Mouse (Mus musculus): ENCODE data around the gene Tfeb. TPM values are rescaled to one million over a fixed set of nuclear protein-coding genes. Genes with fewer than 3 reads are reported as not detected.

Gene Tfeb
- polyA plus RNA-seq, 1 experiment from 2014 or later, result 30.7 TPM

DNA sequence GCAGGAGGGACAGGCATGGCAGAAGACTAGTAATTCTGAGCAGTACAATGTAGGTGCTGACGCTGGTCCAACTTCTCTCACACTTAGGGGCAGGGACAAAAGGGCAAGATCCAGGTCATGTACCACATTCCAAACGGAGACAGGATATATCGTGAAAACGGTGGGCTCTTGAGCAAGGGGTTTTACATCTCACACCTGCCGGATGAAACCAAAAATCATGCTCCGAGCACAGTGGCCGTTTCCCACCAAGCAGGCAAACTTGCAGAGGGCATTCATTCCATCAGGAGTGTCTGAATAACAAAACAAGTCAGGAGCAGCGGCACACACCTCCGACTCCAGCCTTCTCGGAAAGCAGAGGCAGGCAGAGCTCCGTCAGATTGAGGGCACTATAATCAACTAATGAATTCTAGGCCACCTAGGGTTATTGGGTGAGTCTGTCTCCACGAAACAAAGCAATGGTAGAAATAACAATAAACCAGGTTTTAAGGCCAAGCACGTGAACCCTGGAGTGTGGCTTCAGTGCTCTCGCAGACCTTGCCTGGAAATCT, 1.2 kb upstream of the Tfeb start:
- Histone ChIP-seq H3K4me2 (ENCODE audit: low read depth, low read length) (no peak overlapping the region), H3K36me3 (ENCODE audit: control insufficient read depth, insufficient read depth, low read length) (no peaks in the 10 kb centered on the region), H3K27ac (ENCODE audit: low read length) (no peak overlapping the region), H3K27me3 (replicated peaks; ENCODE audit: control insufficient read depth, insufficient read depth, low read length) (no peaks in the 10 kb centered on the region), H3K9ac (ENCODE audit: low read depth, low read length) (no peak overlapping the region), H3K4me1 (ENCODE audit: control insufficient read depth, insufficient read depth, low read length) (peaks cover 15% of the 10 kb centered on the region), H3K4me3 (ENCODE audit: low read length) (no peak overlapping the region), H3K9me3 (ENCODE audit: control insufficient read depth, low read length) (no peaks in the 10 kb centered on the region)
- no peak for ATAC-seq
- WGBS, result 76% methylated on average over 14 of the region's 14 CpGs

DNA sequence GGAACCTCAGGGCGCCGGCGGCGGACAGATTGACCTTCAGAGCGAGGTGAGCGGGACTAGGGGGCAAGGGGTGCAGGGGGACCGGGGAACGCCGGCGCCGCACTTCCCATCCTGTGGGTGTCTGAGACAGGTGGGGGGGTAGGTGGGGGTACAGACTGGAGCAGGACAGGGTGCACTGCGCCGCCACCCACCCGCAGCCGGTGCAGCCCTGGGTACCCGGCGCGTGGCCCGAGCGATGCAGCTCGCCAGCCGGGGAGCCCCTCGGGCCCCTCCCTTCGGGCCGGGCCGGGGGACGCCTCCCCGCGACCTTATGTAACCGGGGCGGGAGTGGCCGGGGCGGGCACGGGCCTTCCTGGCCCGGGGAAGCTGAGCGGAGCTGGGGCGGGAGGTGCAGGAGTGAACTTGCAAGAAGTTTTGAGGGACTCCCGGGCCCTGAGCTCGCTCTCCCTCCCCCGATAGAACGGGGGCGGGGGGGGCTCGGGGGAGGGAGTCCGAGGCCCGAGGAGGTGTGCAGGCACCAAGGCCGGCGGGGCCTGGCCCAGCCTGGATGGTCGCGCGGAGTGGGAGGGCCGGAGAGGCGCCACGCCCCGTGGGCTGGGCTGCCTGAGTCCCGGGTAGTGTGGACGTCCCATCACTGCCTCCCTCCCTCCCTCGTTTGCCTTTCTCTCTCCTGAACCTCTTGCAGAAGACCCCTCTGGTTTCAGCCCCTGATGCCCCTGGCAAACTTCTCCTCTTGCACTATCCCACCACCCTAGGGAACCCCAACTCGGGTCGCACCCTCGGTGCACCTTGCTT, 638 bp downstream of the Tfeb start:
- H3K9ac ChIP-seq (ENCODE audit: low read depth, low read length), result peak overlapping the region; percentile 80
- peak overlapping the region; percentile 77 for H3K4me3 ChIP-seq (ENCODE audit: low read length)
- no peaks in the 10 kb centered on the region for H3K9me3 ChIP-seq (ENCODE audit: control insufficient read depth, low read length)
- H3K36me3 ChIP-seq (ENCODE audit: control insufficient read depth, insufficient read depth, low read length), result no peaks in the 10 kb centered on the region
- H3K4me1 ChIP-seq (ENCODE audit: control insufficient read depth, insufficient read depth, low read length), result peaks cover 24% of the 10 kb centered on the region
- peak overlapping the region; percentile 94 for H3K4me2 ChIP-seq (ENCODE audit: low read depth, low read length)
- no peaks in the 10 kb centered on the region for H3K27me3 ChIP-seq (replicated peaks; ENCODE audit: control insufficient read depth, insufficient read depth, low read length)
- WGBS, result 1% methylated on average over 49 of the region's 60 CpGs
- ATAC-seq, result peak; percentile 87
- peak overlapping the region; percentile 94 for H3K27ac ChIP-seq (ENCODE audit: low read length)

DNA sequence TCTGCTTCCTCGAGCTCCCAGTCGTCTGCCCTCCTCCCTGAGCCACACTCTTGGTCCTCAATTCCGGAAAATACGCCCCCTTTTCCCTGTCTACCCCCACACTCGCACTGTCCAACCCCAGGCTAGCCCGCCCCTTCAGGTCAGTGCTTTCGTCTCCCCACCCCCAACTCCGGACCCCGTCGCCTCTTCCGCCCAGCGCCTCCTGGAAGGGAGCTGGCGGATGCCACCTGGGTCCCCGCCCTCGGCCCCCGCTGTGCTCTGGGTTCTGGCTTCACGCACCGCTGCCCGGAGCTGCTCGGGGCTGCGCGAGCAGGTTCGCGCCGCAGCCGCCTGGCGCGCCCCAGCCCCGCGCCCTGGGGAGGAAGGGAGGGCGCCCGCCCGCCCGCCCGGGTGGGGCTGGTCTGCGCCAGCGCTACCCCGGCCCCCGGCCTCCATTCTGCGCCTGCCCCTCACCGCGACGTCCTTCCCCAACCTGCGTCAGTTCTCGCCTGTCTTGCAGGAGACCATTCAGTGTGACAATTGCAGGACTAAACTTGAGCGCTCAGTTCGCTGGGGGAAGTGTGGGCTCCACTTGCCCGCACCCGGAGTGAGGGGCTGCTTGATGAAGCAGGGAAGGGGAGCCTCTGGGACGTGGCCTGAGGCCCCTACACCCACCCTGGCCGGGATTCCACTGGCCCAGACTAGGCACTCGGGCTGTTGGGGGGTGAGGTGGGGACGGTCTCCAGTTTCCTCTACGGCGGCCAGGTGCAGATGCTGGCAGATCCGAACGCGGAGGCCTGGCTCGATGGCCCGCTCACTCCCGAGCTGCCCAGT, 1.4 kb downstream of the Tfeb start:
- Histone ChIP-seq H3K4me1 (ENCODE audit: control insufficient read depth, insufficient read depth, low read length) (peaks cover 26% of the 10 kb centered on the region), H3K4me2 (ENCODE audit: low read depth, low read length) (peak overlapping the region; percentile 94), H3K36me3 (ENCODE audit: control insufficient read depth, insufficient read depth, low read length) (no peaks in the 10 kb centered on the region), H3K9me3 (ENCODE audit: control insufficient read depth, low read length) (no peaks in the 10 kb centered on the region), H3K27ac (ENCODE audit: low read length) (peak overlapping the region; percentile 94), H3K27me3 (replicated peaks; ENCODE audit: control insufficient read depth, insufficient read depth, low read length) (no peaks in the 10 kb centered on the region), H3K9ac (ENCODE audit: low read depth, low read length) (peak overlapping the region; percentile 80), H3K4me3 (ENCODE audit: low read length) (peak overlapping the region; percentile 77)
- under 1% methylated on average over 53 of the region's 61 CpGs for WGBS
- ATAC-seq, result peak; percentile 43

DNA sequence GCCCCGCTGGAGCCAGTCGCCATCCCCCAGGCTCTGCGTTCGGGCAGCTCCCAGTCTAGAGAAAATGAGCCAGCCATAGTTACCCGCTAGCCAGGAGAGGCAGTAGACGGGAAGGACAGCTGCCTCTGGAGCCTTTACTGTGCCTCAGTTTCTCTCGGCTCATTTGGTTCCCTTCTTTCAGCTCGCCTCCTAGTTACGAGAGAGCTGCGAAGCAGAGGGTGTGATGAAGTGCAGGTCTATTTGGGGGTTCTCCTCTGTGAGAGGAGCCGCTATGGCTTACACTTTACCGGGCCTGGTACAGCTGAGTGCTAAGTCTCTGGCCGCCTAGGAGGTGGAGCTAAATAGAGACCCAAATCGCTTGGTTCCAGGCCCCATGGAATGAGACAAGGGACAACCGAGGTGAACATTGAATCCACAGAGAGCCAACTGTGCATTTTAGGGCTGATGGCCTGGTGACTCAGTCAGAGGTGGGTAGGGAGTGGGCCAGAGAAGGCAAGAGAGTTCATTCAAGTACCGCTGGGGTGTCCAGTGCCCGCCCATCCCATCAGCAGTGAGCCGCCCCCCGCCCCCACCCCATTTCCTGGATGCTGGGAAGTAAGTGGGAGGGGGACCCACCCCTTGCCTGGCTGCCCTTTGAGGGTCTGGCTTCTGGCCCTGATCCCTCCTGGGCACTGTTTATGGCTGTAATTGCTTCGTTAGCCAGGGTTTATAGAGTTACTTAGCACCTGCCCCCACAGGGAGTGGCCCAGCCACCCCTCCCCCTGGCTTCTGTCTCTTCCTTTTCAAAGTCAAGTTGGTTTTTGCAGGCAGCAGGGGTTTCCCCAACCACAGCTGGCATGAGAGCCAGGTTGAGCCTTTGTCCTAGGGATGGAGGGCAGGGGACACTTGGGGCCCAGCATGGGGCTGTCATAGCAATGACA, 2.3 kb downstream of the Tfeb start:
- 10% methylated on average over 20 of the region's 20 CpGs for WGBS
- Histone ChIP-seq H3K9me3 (ENCODE audit: control insufficient read depth, low read length) (no peaks in the 10 kb centered on the region), H3K4me1 (ENCODE audit: control insufficient read depth, insufficient read depth, low read length) (peaks cover 28% of the 10 kb centered on the region), H3K27me3 (replicated peaks; ENCODE audit: control insufficient read depth, insufficient read depth, low read length) (no peaks in the 10 kb centered on the region), H3K4me2 (ENCODE audit: low read depth, low read length) (peak overlapping the region; percentile 94), H3K4me3 (ENCODE audit: low read length) (peak overlapping the region; percentile 77), H3K36me3 (ENCODE audit: control insufficient read depth, insufficient read depth, low read length) (no peaks in the 10 kb centered on the region), H3K9ac (ENCODE audit: low read depth, low read length) (peak overlapping the region; percentile 80), H3K27ac (ENCODE audit: low read length) (peak overlapping the region; percentile 94)
- peak; percentile 45 for ATAC-seq

GRCm38 (mm10) chr17:47740186-47740585, 3.4 kb downstream of the Tfeb start:
- Histone ChIP-seq H3K9me3 (ENCODE audit: control insufficient read depth, low read length) (no peaks in the 10 kb centered on the region), H3K4me3 (ENCODE audit: low read length) (no peak overlapping the region), H3K27me3 (replicated peaks; ENCODE audit: control insufficient read depth, insufficient read depth, low read length) (no peaks in the 10 kb centered on the region), H3K36me3 (ENCODE audit: control insufficient read depth, insufficient read depth, low read length) (no peaks in the 10 kb centered on the region), H3K4me2 (ENCODE audit: low read depth, low read length) (no peak overlapping the region), H3K4me1 (ENCODE audit: control insufficient read depth, insufficient read depth, low read length) (peaks cover 28% of the 10 kb centered on the region), H3K27ac (ENCODE audit: low read length) (peak overlapping the region; percentile 94), H3K9ac (ENCODE audit: low read depth, low read length) (no peak overlapping the region)
- WGBS, result 71% methylated on average over 2 of the region's 2 CpGs
- no peak for ATAC-seq

DNA sequence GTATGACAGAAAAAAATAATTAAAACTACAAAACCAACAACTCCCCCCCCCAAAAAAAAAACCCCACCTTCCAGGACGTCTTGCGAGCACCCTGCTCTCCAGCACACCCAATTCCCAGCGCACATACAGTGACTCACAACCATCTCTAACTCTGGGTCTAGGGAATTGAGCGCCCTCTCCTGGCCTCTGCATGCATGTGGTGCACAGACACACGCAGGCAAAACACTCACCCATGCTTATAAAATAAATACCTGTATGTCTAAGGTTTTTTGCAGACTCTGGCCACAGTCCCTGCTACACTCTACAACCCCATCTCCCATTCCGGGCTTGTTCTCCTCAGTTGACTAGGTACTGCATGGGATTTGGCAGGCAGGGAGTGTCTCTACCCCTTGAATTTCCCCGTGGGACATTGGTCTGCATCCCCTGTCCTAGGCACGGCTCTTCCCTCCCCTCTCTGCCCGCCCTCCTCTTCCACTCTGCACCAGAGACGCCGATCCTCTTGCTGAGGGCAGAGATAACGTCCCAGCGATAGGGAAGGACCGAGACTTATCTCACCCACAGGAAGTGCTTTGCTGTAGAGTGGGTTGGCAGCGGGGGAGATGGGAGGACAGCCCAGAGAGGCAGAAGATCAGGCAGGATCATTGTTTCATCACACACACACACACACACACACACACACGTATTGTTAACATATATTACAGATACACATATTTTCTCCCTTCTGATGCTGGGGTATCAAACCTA, 6.3 kb downstream of the Tfeb start:
- Histone ChIP-seq H3K36me3 (ENCODE audit: control insufficient read depth, insufficient read depth, low read length) (no peaks in the 10 kb centered on the region), H3K4me1 (ENCODE audit: control insufficient read depth, insufficient read depth, low read length) (peaks cover 32% of the 10 kb centered on the region), H3K9ac (ENCODE audit: low read depth, low read length) (no peak overlapping the region), H3K27ac (ENCODE audit: low read length) (no peak overlapping the region), H3K9me3 (ENCODE audit: control insufficient read depth, low read length) (no peaks in the 10 kb centered on the region), H3K27me3 (replicated peaks; ENCODE audit: control insufficient read depth, insufficient read depth, low read length) (no peaks in the 10 kb centered on the region), H3K4me2 (ENCODE audit: low read depth, low read length) (no peak overlapping the region), H3K4me3 (ENCODE audit: low read length) (no peak overlapping the region)
- WGBS, result 35% methylated on average over 16 of the region's 16 CpGs
- ATAC-seq, result no peak

DNA sequence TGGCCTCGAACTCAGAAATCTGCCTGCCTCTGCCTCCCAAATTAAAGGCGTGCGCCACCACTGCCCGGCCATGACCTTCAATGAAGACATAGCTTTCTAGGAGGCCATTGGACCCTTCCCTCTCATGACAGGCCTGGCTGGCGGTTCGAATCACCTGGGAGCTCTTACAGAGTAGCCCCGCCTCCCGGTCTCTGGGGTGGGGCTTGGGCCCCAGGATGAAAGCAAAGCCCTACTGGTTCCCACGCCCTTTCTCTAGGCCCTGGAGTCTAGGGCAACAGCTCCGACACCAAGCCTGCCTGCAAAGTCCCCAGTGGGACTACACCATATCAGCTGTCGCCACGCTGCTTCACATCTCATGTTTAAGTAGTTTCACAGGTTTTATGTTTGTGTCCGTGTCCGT, 7.3 kb downstream of the Tfeb start:
- Histone ChIP-seq H3K9ac (ENCODE audit: low read depth, low read length) (no peak overlapping the region), H3K9me3 (ENCODE audit: control insufficient read depth, low read length) (no peaks in the 10 kb centered on the region), H3K4me1 (ENCODE audit: control insufficient read depth, insufficient read depth, low read length) (peaks cover 34% of the 10 kb centered on the region), H3K4me3 (ENCODE audit: low read length) (no peak overlapping the region), H3K4me2 (ENCODE audit: low read depth, low read length) (no peak overlapping the region), H3K27ac (ENCODE audit: low read length) (no peak overlapping the region), H3K36me3 (ENCODE audit: control insufficient read depth, insufficient read depth, low read length) (no peaks in the 10 kb centered on the region), H3K27me3 (replicated peaks; ENCODE audit: control insufficient read depth, insufficient read depth, low read length) (no peaks in the 10 kb centered on the region)
- no peak for ATAC-seq
- WGBS, result 94% methylated on average over 14 of the region's 14 CpGs

DNA sequence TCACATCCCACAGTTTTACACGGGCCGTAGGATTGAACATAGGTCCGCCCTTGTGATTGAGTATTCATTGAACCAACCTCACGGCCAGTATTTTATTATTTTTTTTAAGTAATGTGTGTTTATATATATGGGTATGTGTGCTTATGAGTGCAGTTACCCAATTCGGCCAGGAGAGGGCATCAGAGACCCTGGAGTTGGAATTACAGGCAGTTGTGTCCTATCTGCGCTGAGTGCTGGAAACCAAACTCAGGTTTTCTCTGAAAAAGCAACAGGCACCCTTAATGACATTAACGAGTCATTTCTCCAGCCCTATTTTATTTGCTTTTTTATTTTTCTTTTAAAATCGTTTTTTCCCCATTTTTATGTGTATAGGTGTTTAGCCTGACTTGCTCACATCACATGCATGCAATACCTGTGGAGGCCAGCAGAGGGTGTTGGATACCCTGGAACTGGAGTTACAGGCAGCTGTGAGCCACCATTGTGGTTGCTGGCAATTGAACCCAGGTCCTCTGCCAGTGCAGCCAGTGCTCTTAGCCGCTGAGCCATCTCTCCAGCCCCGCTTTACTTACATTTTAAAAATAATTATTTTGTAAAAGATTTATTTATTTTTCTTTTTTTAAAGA, 8.0 kb downstream of the Tfeb start:
- no peak overlapping the region for H3K4me3 ChIP-seq (ENCODE audit: low read length)
- H3K9ac ChIP-seq (ENCODE audit: low read depth, low read length), result no peak overlapping the region
- no peak overlapping the region for H3K4me2 ChIP-seq (ENCODE audit: low read depth, low read length)
- no peak overlapping the region for H3K27ac ChIP-seq (ENCODE audit: low read length)
- no peaks in the 10 kb centered on the region for H3K27me3 ChIP-seq (replicated peaks; ENCODE audit: control insufficient read depth, insufficient read depth, low read length)
- no peaks in the 10 kb centered on the region for H3K36me3 ChIP-seq (ENCODE audit: control insufficient read depth, insufficient read depth, low read length)
- WGBS, result 87% methylated on average over 10 of the region's 10 CpGs
- no peak for ATAC-seq
- peaks cover 29% of the 10 kb centered on the region for H3K4me1 ChIP-seq (ENCODE audit: control insufficient read depth, insufficient read depth, low read length)
- no peaks in the 10 kb centered on the region for H3K9me3 ChIP-seq (ENCODE audit: control insufficient read depth, low read length)

Data from intestine, embryonic 16.5 days (tissue).